Mouse (Mus musculus) liver, embryonic 14.5 days (tissue): Measurements from ENCODE around the gene Cuedc1. TPM values are rescaled to one million over a fixed set of nuclear protein-coding genes. Genes with fewer than 3 reads are reported as not detected.

Experiments
- ATAC-seq: fragments of 200-750 bp; cut with Nextera tagmentation; 2 replicates; pipeline ENCODE4 v1.8.0; 2017; ENCODE audit warnings: moderate number of reproducible peaks, mild to moderate bottlenecking, moderate library complexity; ENCODE audit not compliant: insufficient read depth
- DNase-seq, 3 experiments: peaks; one replicate each; pipeline ENCODE4 v3.0.0-alpha.2; 2012 to 2013; ENCODE audit warnings: low read depth in 3 of 3, low spot score in 3 of 3
- H3K27ac ChIP-seq: fragments of 300-500 bp; sonication (generic); 2 replicates; pipeline ENCODE4 v1.5.1; 2014; ENCODE audit warnings: moderate library complexity, mild to moderate bottlenecking, control low read depth, inconsistent platforms
- H3K27me3 ChIP-seq: fragments of 300-500 bp; sonication (generic); 2 replicates; pipeline ENCODE4 v1.6.1; 2014; ENCODE audit warnings: mild to moderate bottlenecking, low read length, moderate library complexity; ENCODE audit not compliant: control insufficient read depth, insufficient read depth
- H3K36me3 ChIP-seq: fragments of 300-500 bp; sonication (generic); replicated peaks from 2 replicates; pipeline ENCODE4 v1.6.1; 2014; ENCODE audit warnings: low read depth; ENCODE audit not compliant: control insufficient read depth, insufficient read depth
- H3K4me1 ChIP-seq, 2 experiments: fragments of 200-500 bp in 1 of 2; fragments of 300-500 bp in 1 of 2; sonication (generic) in 1 of 2; replicated peaks; 2 replicates each; pipeline ENCODE4 v1.6.1; 2012 to 2014; ENCODE audit warnings: antibody characterized with exemption in 1 of 2, inconsistent platforms in 1 of 2, low read length in 1 of 2; ENCODE audit not compliant: control insufficient read depth in 2 of 2, insufficient read depth in 2 of 2
- H3K4me2 ChIP-seq: fragments of 300-500 bp; sonication (generic); 2 replicates; pipeline ENCODE4 v1.6.1; 2014; ENCODE audit warnings: low read depth, mild to moderate bottlenecking, control low read depth, moderate library complexity
- H3K4me3 ChIP-seq, 2 experiments: fragments of 200-500 bp in 1 of 2; fragments of 300-500 bp in 1 of 2; sonication (generic) in 1 of 2; 2 replicates each; pipeline ENCODE4 v1.5.1; 2012 to 2014; ENCODE audit warnings: low read depth in 2 of 2, low read length in 2 of 2, mild to moderate bottlenecking in 2 of 2, control low read depth in 1 of 2, inconsistent platforms in 1 of 2, moderate library complexity in 1 of 2; ENCODE audit not compliant: insufficient read depth in 1 of 2
- H3K9ac ChIP-seq: fragments of 300-500 bp; sonication (generic); replicated peaks from 2 replicates; pipeline ENCODE4 v1.6.1; 2014; ENCODE audit warnings: mild to moderate bottlenecking, control low read depth, moderate library complexity
- H3K9me3 ChIP-seq: fragments of 300-500 bp; sonication (generic); 2 replicates; pipeline ENCODE4 v1.6.1; 2016; ENCODE audit warnings: low read length, mixed read lengths; ENCODE audit not compliant: control insufficient read depth
- CTCF ChIP-seq: IDR thresholded peaks from 2 replicates; pipeline ENCODE4 v1.5.1; 2016; ENCODE audit warnings: antibody characterized with exemption, low read depth, control low read depth
- EP300 ChIP-seq: IDR thresholded peaks from 2 replicates; pipeline ENCODE4 v1.6.1; 2016; ENCODE audit warnings: antibody characterized with exemption, low read depth
- WGBS: fragments of 180-500 bp; shearing (Covaris S2); extraction: QIAGEN DNeasy Blood & Tissue Kit; methylation state at CpG from one replicate; pipeline ENCODE4 v1.1.7; 2014; ENCODE audit not compliant: insufficient replicate concordance; 5-methylcytosine and 5-hydroxymethylcytosine counted together
- polyA plus RNA-seq, 2 experiments: library from polyadenylated mRNA; depleted of rRNA in 1 of 2; stranded (reverse) in 1 of 2; unstranded in 1 of 2; fragments of >200 nt; fragmentation: Nextera tagmentation in 1 of 2; extraction: Ambion mirVana in 1 of 2; gene quantifications; 2 replicates each; pipeline versions ENCODE4 v1.2.1 to v1.2.3; 2012 to 2014

Cuedc1 gene
- polyA plus RNA-seq, 2 experiments: 0.36 to 0.96 TPM

DNA sequence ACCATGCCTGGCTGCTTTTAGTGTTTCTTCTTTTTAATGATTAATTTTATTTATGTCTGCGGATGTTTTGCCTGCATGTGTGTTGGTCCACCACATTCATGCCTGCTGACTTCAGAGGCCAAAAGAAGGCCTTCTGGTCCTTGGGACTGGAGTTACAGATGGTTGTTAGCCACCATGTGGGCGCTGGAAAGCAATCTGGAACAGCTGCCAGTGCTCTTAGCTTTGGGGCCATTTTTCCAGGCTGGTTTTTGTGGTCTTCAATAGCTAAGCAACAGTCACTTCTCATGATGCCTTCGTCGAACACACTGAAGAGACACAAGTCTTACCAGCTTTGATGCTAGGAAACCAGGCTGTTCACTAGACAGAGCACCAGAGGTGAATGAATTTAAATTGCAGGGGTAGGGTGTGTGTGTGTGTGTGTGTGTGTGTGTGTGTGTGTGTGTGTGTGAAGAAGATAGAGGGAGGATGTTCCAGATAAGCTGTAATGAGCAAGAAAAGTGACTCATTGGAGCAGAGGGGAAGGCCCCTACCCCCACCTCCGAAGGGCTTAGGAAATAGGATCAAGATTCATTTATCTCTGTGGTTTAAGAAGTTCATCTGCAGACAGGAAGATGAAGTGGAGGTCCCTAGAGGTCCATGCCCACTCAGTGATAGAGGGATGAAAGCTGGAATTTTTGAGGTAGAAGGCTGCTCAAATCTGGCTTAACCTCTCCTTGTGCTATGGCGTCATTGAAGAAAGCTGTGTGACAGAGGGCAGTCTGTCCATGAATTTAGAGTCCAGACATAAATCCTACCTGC lies 7.8 kb downstream of the Cuedc1 start:
- 0 out of 4 replicates have a peak, but pooled peaks cover 0 to 1% of the 10 kb centered on the region in 2 experiments for H3K4me1 ChIP-seq
- H3K4me3 ChIP-seq: no peak overlapping the region
- DNase-seq (no peak), ATAC-seq (no peak)
- H3K9ac ChIP-seq: no peak overlapping the region
- no peak overlapping the region for H3K27ac ChIP-seq
- no peaks in the 10 kb centered on the region for H3K9me3 ChIP-seq
- H3K36me3 ChIP-seq: no peaks in the 10 kb centered on the region
- TF ChIP-seq EP300 (no peak), CTCF (no peak)
- H3K27me3 ChIP-seq: peaks cover 3% of the 10 kb centered on the region
- WGBS: 46% methylated on average over 6 of the region's 6 CpGs
- no peak overlapping the region for H3K4me2 ChIP-seq

DNA sequence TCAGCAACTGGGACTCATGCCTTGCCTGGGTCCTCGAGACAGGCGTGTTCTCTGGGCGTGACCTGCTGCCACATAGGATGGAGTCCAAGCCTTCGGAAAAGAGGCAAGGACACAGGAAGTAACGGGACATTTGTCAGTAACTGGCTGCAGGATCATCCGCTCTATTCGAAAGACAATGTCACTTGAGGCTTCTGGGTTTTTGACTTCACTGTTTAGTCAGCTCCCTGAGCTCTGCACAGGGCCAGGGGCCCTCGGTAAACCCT lies 8.4 kb downstream of the Cuedc1 start:
- no peak for TF ChIP-seq EP300
- TF ChIP-seq CTCF: no peak
- DNase-seq: no peak
- WGBS: 62% methylated on average over 8 of the region's 8 CpGs

DNA sequence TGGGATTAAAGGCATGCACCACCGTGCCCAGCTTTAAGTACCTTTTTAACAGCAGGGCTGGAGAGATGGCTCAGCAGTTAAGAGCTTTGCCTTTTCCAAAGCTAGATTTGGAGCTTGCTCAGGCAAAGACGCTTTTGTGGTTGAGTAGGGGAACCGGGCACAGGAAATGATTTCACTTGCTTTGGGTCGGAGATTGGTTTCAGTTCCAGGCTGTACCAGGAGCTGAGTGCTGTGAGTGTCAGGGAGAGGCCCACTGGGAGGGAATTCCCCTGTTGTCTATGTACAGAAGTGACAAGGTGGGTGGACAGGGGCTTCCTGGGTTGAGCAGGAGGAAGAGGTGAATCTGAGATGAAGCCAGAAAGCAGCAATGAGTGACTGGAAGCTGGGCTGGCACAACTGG lies 9.5 kb downstream of the Cuedc1 start:
- no peak for ATAC-seq
- Histone ChIP-seq H3K4me2 (no peak overlapping the region), H3K4me1 (0 out of 4 replicates have a peak, but pooled peaks cover 0 to 1% of the 10 kb centered on the region in 2 experiments), H3K9me3 (no peaks in the 10 kb centered on the region), H3K27me3 (no peaks in the 10 kb centered on the region), H3K9ac (no peak overlapping the region), H3K4me3 (no peak overlapping the region), H3K36me3 (no peaks in the 10 kb centered on the region), H3K27ac (no peak overlapping the region)
- DNase-seq: no peak
- 12% methylated on average over 4 of the region's 4 CpGs for WGBS
- TF ChIP-seq EP300 (no peak), CTCF (no peak)

More for the DNA sequence above, 8.4 kb downstream of the Cuedc1 start:
- Histone ChIP-seq H3K27me3 (no peaks in the 10 kb centered on the region), H3K27ac (no peak overlapping the region), H3K4me3 (no peak overlapping the region), H3K9ac (no peak overlapping the region), H3K36me3 (no peaks in the 10 kb centered on the region), H3K4me1 (0 out of 4 replicates have a peak, but pooled peaks cover 0 to 1% of the 10 kb centered on the region in 2 experiments), H3K9me3 (no peaks in the 10 kb centered on the region), H3K4me2 (no peak overlapping the region)
- no peak for ATAC-seq

DNA sequence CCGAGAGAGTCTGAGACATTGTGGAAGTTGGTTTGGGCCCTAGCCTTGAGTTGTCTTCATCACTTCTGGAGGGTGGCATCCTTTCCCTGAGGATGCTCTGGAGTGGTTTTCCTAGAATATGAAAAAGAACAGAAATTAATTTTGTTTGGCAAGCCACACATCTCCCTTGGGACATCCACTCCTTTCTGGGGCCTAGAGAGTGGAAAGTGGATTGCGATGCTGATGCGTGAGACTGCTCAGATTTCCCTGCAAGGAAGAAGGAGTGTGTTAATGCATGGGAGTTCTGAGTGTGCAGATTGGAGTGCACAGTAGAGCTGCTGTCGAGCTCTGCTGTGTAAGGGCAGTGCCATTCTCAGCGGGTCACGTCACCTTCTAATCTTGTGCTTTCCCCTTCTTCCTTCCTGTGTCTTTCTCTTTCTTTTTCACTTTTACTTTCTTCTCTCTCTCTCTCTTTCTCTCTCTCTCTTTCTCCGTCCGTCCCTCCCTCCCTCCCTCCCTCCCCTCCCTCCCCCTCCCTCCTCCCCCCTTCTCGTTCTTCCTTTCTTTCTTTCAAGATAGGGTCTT lies 12.3 kb downstream of the Cuedc1 start:
- no peak overlapping the region for H3K27ac ChIP-seq
- no peaks in the 10 kb centered on the region for H3K27me3 ChIP-seq
- no peaks in the 10 kb centered on the region for H3K36me3 ChIP-seq
- H3K9me3 ChIP-seq: no peaks in the 10 kb centered on the region
- no peak overlapping the region for H3K4me3 ChIP-seq
- ATAC-seq: no peak
- no peak overlapping the region for H3K9ac ChIP-seq
- WGBS: 56% methylated on average over 9 of the region's 9 CpGs
- no peak overlapping the region for H3K4me2 ChIP-seq
- peaks cover 0 to 4% of the 10 kb centered on the region in 2 experiments; a peak in 2 of 4 replicates for H3K4me1 ChIP-seq
- TF ChIP-seq EP300 (no peak), CTCF (no peak)
- DNase-seq: no peak

DNA sequence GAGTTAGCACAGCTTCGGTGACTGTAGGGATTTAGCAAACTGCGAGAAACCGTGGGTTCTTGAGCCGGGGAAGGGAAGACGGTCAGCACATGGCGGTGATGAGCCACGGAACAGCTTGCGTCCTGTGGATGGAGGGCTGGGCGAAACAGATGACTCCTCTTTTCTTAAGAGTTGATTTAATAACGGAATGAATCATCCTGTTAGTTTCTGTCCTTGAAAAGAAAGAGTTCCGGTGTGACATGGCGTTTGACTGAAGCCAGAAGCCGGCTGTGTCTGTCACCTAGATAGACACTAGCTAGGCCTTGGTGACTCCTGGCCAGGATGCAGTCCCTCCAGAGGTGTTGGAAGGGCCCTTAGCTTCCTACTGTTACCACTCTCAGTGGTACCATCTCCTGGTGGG lies 14.2 kb downstream of the Cuedc1 start:
- H3K36me3 ChIP-seq: no peaks in the 10 kb centered on the region
- no peak overlapping the region for H3K4me2 ChIP-seq
- H3K4me3 ChIP-seq: no peak overlapping the region
- peaks cover 0 to 5% of the 10 kb centered on the region in 2 experiments; a peak in 2 of 4 replicates for H3K4me1 ChIP-seq
- no peak overlapping the region for H3K27ac ChIP-seq
- no peak for ATAC-seq
- H3K9ac ChIP-seq: no peak overlapping the region
- DNase-seq: no peak
- WGBS: 74% methylated on average over 13 of the region's 13 CpGs
- TF ChIP-seq EP300 (no peak), CTCF (no peak)
- H3K9me3 ChIP-seq: no peaks in the 10 kb centered on the region
- no peaks in the 10 kb centered on the region for H3K27me3 ChIP-seq
